Mouse (Mus musculus) forebrain, embryonic 14.5 days (tissue): Measurements from ENCODE around the gene Cyb5b. TPM values are rescaled to one million over a fixed set of nuclear protein-coding genes. Genes with fewer than 3 reads are reported as not detected.

Source experiments
- ATAC-seq: fragments of 200-750 bp; cut with Nextera tagmentation; 2 replicates; pipeline ENCODE4 v1.8.0; 2017; ENCODE audit warnings: mild to moderate bottlenecking, moderate library complexity
- DNase-seq: peaks from one replicate; pipeline ENCODE4 v3.0.0-alpha.2; 2015; ENCODE audit warnings: low spot score
- H3K27ac ChIP-seq: fragments of 300-500 bp; sonication (generic); 2 replicates; pipeline ENCODE4 v1.5.1; 2014; ENCODE audit warnings: low read depth, mild to moderate bottlenecking, control low read depth, low read length, moderate library complexity
- H3K27me3 ChIP-seq: fragments of 300-500 bp; sonication (generic); replicated peaks from 2 replicates; pipeline ENCODE4 v1.6.1; 2014; ENCODE audit warnings: low read length, control low read depth, mixed read lengths; ENCODE audit not compliant: control insufficient read depth, insufficient read depth
- H3K36me3 ChIP-seq: fragments of 300-500 bp; sonication (generic); 2 replicates; pipeline ENCODE4 v1.6.1; 2014; ENCODE audit warnings: low read length, control low read depth; ENCODE audit not compliant: control insufficient read depth, insufficient read depth
- H3K4me1 ChIP-seq: fragments of 300-500 bp; sonication (generic); 2 replicates; pipeline ENCODE4 v1.6.1; 2014; ENCODE audit warnings: antibody characterized with exemption, low read length, control low read depth; ENCODE audit not compliant: control insufficient read depth, insufficient read depth
- H3K4me2 ChIP-seq: fragments of 300-500 bp; sonication (generic); 2 replicates; pipeline ENCODE4 v1.6.1; 2014; ENCODE audit warnings: mild to moderate bottlenecking, control low read depth, low read length
- H3K4me3 ChIP-seq: fragments of 300-500 bp; sonication (generic); 2 replicates; pipeline ENCODE4 v1.5.1; 2014; ENCODE audit warnings: low read depth, low read length, control low read depth
- H3K9ac ChIP-seq: fragments of 300-500 bp; sonication (generic); 2 replicates; pipeline ENCODE4 v1.6.1; 2014; ENCODE audit warnings: mild to moderate bottlenecking, low read length, control low read depth, moderate library complexity
- H3K9me3 ChIP-seq: fragments of 300-500 bp; sonication (generic); replicated peaks from 2 replicates; pipeline ENCODE4 v1.6.1; 2016; ENCODE audit warnings: low read length, control low read depth, mixed read lengths; ENCODE audit not compliant: control insufficient read depth
- WGBS: fragments of 180-500 bp; shearing (Covaris S2); extraction: QIAGEN DNeasy Blood & Tissue Kit; methylation state at CpG from one replicate; pipeline ENCODE4 v1.1.7; 2014; 5-methylcytosine and 5-hydroxymethylcytosine counted together
- polyA plus RNA-seq: library from polyadenylated mRNA; unstranded; fragments of >200 nt; fragmentation: Nextera tagmentation; extraction: Ambion mirVana; gene quantifications from 2 replicates; pipeline ENCODE4 v1.2.1, GENCODE M21; 2014

The Cyb5b gene
- polyA plus RNA-seq, 1 experiment from 2014 or later: 108 TPM

GRCm38 (mm10) chr8:107114150-107115007 is 36.1 kb upstream of the Cyb5b start:
- H3K4me1 ChIP-seq: no peaks in the 10 kb centered on the region
- no peak overlapping the region for H3K4me2 ChIP-seq
- H3K4me3 ChIP-seq: no peak overlapping the region
- ATAC-seq: no peak
- DNase-seq: no peak
- 77% methylated on average over 19 of the region's 19 CpGs for WGBS
- H3K9ac ChIP-seq: no peak overlapping the region
- no peak overlapping the region for H3K27ac ChIP-seq
- no peaks in the 10 kb centered on the region for H3K9me3 ChIP-seq
- no peaks in the 10 kb centered on the region for H3K36me3 ChIP-seq
- no peaks in the 10 kb centered on the region for H3K27me3 ChIP-seq

GRCm38 (mm10) chr8:107115008-107115320 is 35.5 kb upstream of the Cyb5b start:
- no peak overlapping the region for H3K9ac ChIP-seq
- H3K27ac ChIP-seq: no peak overlapping the region
- H3K4me3 ChIP-seq: no peak overlapping the region
- H3K9me3 ChIP-seq: no peaks in the 10 kb centered on the region
- no peaks in the 10 kb centered on the region for H3K36me3 ChIP-seq
- H3K27me3 ChIP-seq: no peaks in the 10 kb centered on the region
- ATAC-seq (no peak), DNase-seq (no peak)
- WGBS: 89% methylated on average over 10 of the region's 10 CpGs
- H3K4me1 ChIP-seq: no peaks in the 10 kb centered on the region
- H3K4me2 ChIP-seq: no peak overlapping the region

- no peaks in the 10 kb centered on the region for H3K9me3 ChIP-seq
Observed at GRCm38 (mm10) chr8:107116023-107116422, 34.4 kb upstream of the Cyb5b start.

GRCm38 (mm10) chr8:107117019-107117418 is 33.4 kb upstream of the Cyb5b start:
- H3K27ac ChIP-seq: no peak overlapping the region
- H3K4me1 ChIP-seq: no peaks in the 10 kb centered on the region
- no peaks in the 10 kb centered on the region for H3K9me3 ChIP-seq
- no peak for ATAC-seq
- 54% methylated on average over 2 of the region's 2 CpGs for WGBS
- DNase-seq: no peak
- no peak overlapping the region for H3K4me2 ChIP-seq
- no peaks in the 10 kb centered on the region for H3K27me3 ChIP-seq
- H3K9ac ChIP-seq: no peak overlapping the region
- H3K4me3 ChIP-seq: no peak overlapping the region
- no peaks in the 10 kb centered on the region for H3K36me3 ChIP-seq

More at GRCm38 (mm10) chr8:107116023-107116422, 34.4 kb upstream of the Cyb5b start:
- 11% methylated on average over 11 of the region's 11 CpGs for WGBS
- Histone ChIP-seq H3K9ac (no peak overlapping the region), H3K4me1 (no peaks in the 10 kb centered on the region), H3K36me3 (no peaks in the 10 kb centered on the region), H3K4me2 (no peak overlapping the region), H3K27me3 (no peaks in the 10 kb centered on the region), H3K4me3 (no peak overlapping the region), H3K27ac (no peak overlapping the region)
- ATAC-seq (peak; percentile 54; the same call in 1 of the 2 replicates), DNase-seq (peak; percentile 87)

DNA sequence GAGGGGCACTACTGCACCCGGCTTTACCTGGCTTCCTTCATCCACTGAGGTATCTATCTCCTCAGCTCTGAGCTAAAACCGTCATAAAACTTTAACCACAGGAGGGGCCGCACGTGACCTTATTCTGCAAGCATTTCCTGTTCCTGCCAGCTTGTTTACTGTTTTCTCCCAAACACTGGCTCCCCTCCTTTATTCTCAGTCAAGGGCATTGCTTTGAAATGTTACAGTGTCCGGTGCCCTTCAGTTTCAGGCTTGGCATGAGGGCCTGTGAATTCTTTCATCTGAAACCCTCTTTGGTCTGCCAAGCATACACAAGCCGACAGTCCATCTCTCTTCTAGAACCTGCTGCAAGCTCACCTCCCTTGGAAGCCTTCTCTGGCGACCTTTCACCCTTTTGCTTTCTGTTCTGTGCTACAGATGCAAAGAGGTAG is 31.6 kb upstream of the Cyb5b start:
- no peak overlapping the region for H3K4me3 ChIP-seq
- no peaks in the 10 kb centered on the region for H3K9me3 ChIP-seq
- H3K9ac ChIP-seq: no peak overlapping the region
- WGBS: 70% methylated on average over 7 of the region's 7 CpGs
- H3K27me3 ChIP-seq: no peaks in the 10 kb centered on the region
- no peak overlapping the region for H3K4me2 ChIP-seq
- H3K27ac ChIP-seq: no peak overlapping the region
- H3K4me1 ChIP-seq: no peaks in the 10 kb centered on the region
- H3K36me3 ChIP-seq: no peaks in the 10 kb centered on the region
- DNase-seq (no peak), ATAC-seq (no peak)

GRCm38 (mm10) chr8:107119412-107119811 is 31.0 kb upstream of the Cyb5b start:
- H3K27ac ChIP-seq: no peak overlapping the region
- H3K9ac ChIP-seq: no peak overlapping the region
- 71% methylated on average over 9 of the region's 9 CpGs for WGBS

GRCm38 (mm10) chr8:107120806-107121205 is 29.6 kb upstream of the Cyb5b start:
- H3K27me3 ChIP-seq: no peaks in the 10 kb centered on the region
- ATAC-seq: no peak
- no peaks in the 10 kb centered on the region for H3K4me1 ChIP-seq
- no peak for DNase-seq
- H3K9me3 ChIP-seq: no peaks in the 10 kb centered on the region
- no peaks in the 10 kb centered on the region for H3K36me3 ChIP-seq
- H3K4me2 ChIP-seq: no peak overlapping the region
- H3K9ac ChIP-seq: no peak overlapping the region
- H3K27ac ChIP-seq: no peak overlapping the region
- H3K4me3 ChIP-seq: no peak overlapping the region

More at GRCm38 (mm10) chr8:107119412-107119811, 31.0 kb upstream of the Cyb5b start:
- ATAC-seq: no peak
- Histone ChIP-seq H3K36me3 (no peaks in the 10 kb centered on the region), H3K4me2 (no peak overlapping the region), H3K9me3 (no peaks in the 10 kb centered on the region), H3K27me3 (no peaks in the 10 kb centered on the region), H3K4me1 (no peaks in the 10 kb centered on the region), H3K4me3 (no peak overlapping the region)
- no peak for DNase-seq

GRCm38 (mm10) chr8:107121681-107122291 is 28.7 kb upstream of the Cyb5b start:
- WGBS: 89% methylated on average over 7 of the region's 7 CpGs
- no peak overlapping the region for H3K4me3 ChIP-seq
- DNase-seq (no peak), ATAC-seq (no peak)
- H3K9me3 ChIP-seq: no peaks in the 10 kb centered on the region
- no peaks in the 10 kb centered on the region for H3K27me3 ChIP-seq
- H3K36me3 ChIP-seq: no peaks in the 10 kb centered on the region
- H3K4me1 ChIP-seq: no peaks in the 10 kb centered on the region
- H3K27ac ChIP-seq: no peak overlapping the region
- H3K4me2 ChIP-seq: no peak overlapping the region
- no peak overlapping the region for H3K9ac ChIP-seq

GRCm38 (mm10) chr8:107123063-107123614 is 27.3 kb upstream of the Cyb5b start:
- ATAC-seq: peak; percentile 48
- peak; percentile 50 for DNase-seq
- 3% methylated on average over 9 of the region's 9 CpGs for WGBS

More at GRCm38 (mm10) chr8:107123063-107123614, 27.3 kb upstream of the Cyb5b start:
- Histone ChIP-seq H3K9ac (no peak overlapping the region), H3K27me3 (no peaks in the 10 kb centered on the region), H3K27ac (no peak overlapping the region), H3K4me1 (no peaks in the 10 kb centered on the region), H3K36me3 (no peaks in the 10 kb centered on the region), H3K4me3 (no peak overlapping the region), H3K4me2 (no peak overlapping the region), H3K9me3 (no peaks in the 10 kb centered on the region)
